Mouse (Mus musculus): ENCODE measurements at regions not wholly inside any gene's neighbourhood (a gene's known extent, or its start where the extent isn't known, plus 50 kb on each side); places are given as distances from the start of the nearest gene placed in this dataset.

GRCm38 (mm10) chr4:35417866-35418265 is 191.9 kb upstream of the C9orf72 start:
- peak; percentile 4 for DNase-seq

- no peak for DNase-seq
Measured at GRCm38 (mm10) chr4:35413488-35413887, 187.5 kb upstream of the C9orf72 start.

GRCm38 (mm10) chr4:35405301-35406006 is 179.5 kb upstream of the C9orf72 start:
- DNase-seq = no peak

GRCm38 (mm10) chr4:35404068-35404467 is 178.1 kb upstream of the C9orf72 start:
- no peak for DNase-seq

GRCm38 (mm10) chr4:35403594-35403993 is 177.6 kb upstream of the C9orf72 start:
- DNase-seq = no peak

GRCm38 (mm10) chr4:35402376-35403133 is 176.6 kb upstream of the C9orf72 start:
- DNase-seq = no peak

GRCm38 (mm10) chr4:35401783-35402182 is 175.8 kb upstream of the C9orf72 start:
- no peak for DNase-seq

- DNase-seq = no peak
Measured at GRCm38 (mm10) chr4:35400511-35400910, 174.5 kb upstream of the C9orf72 start.

GRCm38 (mm10) chr4:35395583-35395877 is 169.6 kb upstream of the C9orf72 start:
- DNase-seq = no peak

GRCm38 (mm10) chr4:35394821-35395582 is 169.0 kb upstream of the C9orf72 start:
- no peak for DNase-seq

- DNase-seq = no peak
Measured at GRCm38 (mm10) chr4:35375791-35376190, 149.8 kb upstream of the C9orf72 start.

- DNase-seq = no peak
Measured at GRCm38 (mm10) chr4:35373213-35373860, 147.4 kb upstream of the C9orf72 start.

- DNase-seq = peak; percentile 37
Measured at GRCm38 (mm10) chr4:35372528-35373212, 146.7 kb upstream of the C9orf72 start.

- no peak for DNase-seq
Measured at GRCm38 (mm10) chr4:35364161-35364560, 138.2 kb upstream of the C9orf72 start.

- DNase-seq = no peak
Measured at GRCm38 (mm10) chr4:35362176-35362575, 136.2 kb upstream of the C9orf72 start.

GRCm38 (mm10) chr4:35359376-35359775 is 133.4 kb upstream of the C9orf72 start:
- DNase-seq = no peak

- no peak for DNase-seq
Measured at GRCm38 (mm10) chr4:35356904-35357563, 131.1 kb upstream of the C9orf72 start.

- DNase-seq = no peak
Measured at GRCm38 (mm10) chr4:35356051-35356450, 130.1 kb upstream of the C9orf72 start.

- no peak for DNase-seq
Measured at GRCm38 (mm10) chr4:35354046-35354445, 128.1 kb upstream of the C9orf72 start.

- no peak for DNase-seq
Measured at GRCm38 (mm10) chr4:35352606-35353005, 126.6 kb upstream of the C9orf72 start.

GRCm38 (mm10) chr4:35350465-35350864 is 124.5 kb upstream of the C9orf72 start:
- no peak for DNase-seq

- DNase-seq = no peak
Measured at GRCm38 (mm10) chr4:35347609-35348008, 121.6 kb upstream of the C9orf72 start.

All from cerebellum, adult 9-10 months (tissue).